Mouse (Mus musculus) midbrain, postnatal 0 days (tissue): ENCODE results near the gene Setd2. TPM values are rescaled to one million over a fixed set of nuclear protein-coding genes. Genes with fewer than 3 reads are reported as not detected.

Experiments
- ATAC-seq: fragments of 200-750 bp; cut with Nextera tagmentation; 2 replicates; pipeline ENCODE4 v1.8.0; 2017; ENCODE audit warnings: moderate number of reproducible peaks, mild to moderate bottlenecking, moderate TSS enrichment, moderate library complexity; ENCODE audit not compliant: low FRiP score
- DNase-seq: peaks from one replicate; pipeline ENCODE4 v3.0.0-alpha.2; 2015; ENCODE audit warnings: low spot score
- H3K27ac ChIP-seq: fragments of 300-500 bp; sonication (generic); 2 replicates; pipeline ENCODE4 v1.5.1; 2014; ENCODE audit warnings: low read depth, mild to moderate bottlenecking, low read length, mixed read lengths
- H3K27me3 ChIP-seq: fragments of 300-500 bp; sonication (generic); 2 replicates; pipeline ENCODE4 v1.6.1; 2014; ENCODE audit warnings: low read length, control low read depth, mixed read lengths; ENCODE audit not compliant: insufficient read depth
- H3K36me3 ChIP-seq: fragments of 300-500 bp; sonication (generic); 2 replicates; pipeline ENCODE4 v1.6.1; 2014; ENCODE audit warnings: low read length, control low read depth, mixed read lengths; ENCODE audit not compliant: insufficient read depth
- H3K4me1 ChIP-seq: fragments of 300-500 bp; sonication (generic); 2 replicates; pipeline ENCODE4 v1.6.1; 2014; ENCODE audit warnings: mild to moderate bottlenecking, control low read depth, antibody characterized with exemption, low read length, mixed read lengths; ENCODE audit not compliant: insufficient read depth
- H3K4me2 ChIP-seq: fragments of 300-500 bp; sonication (generic); 2 replicates; pipeline ENCODE4 v1.6.1; 2014; ENCODE audit warnings: low read depth, mild to moderate bottlenecking, low read length, mixed read lengths; ENCODE audit not compliant: poor library complexity, severe bottlenecking
- H3K4me3 ChIP-seq: fragments of 300-500 bp; sonication (generic); 2 replicates; pipeline ENCODE4 v1.5.1; 2014; ENCODE audit warnings: low read depth, mild to moderate bottlenecking, low read length, moderate library complexity
- H3K9ac ChIP-seq: fragments of 300-500 bp; sonication (generic); replicated peaks from 2 replicates; pipeline ENCODE4 v1.6.1; 2014; ENCODE audit warnings: mild to moderate bottlenecking, low read length, moderate library complexity, mixed read lengths; ENCODE audit not compliant: poor library complexity, severe bottlenecking
- H3K9me3 ChIP-seq: fragments of 300-500 bp; sonication (generic); 2 replicates; pipeline ENCODE4 v1.6.1; 2016; ENCODE audit warnings: low read length, control low read depth
- CTCF ChIP-seq: IDR thresholded peaks from 2 replicates; pipeline ENCODE4 v1.5.1; 2016; ENCODE audit warnings: antibody characterized with exemption, mild to moderate bottlenecking
- WGBS: fragments of 180-500 bp; shearing (Covaris S2); extraction: QIAGEN DNeasy Blood & Tissue Kit; methylation state at CpG from one replicate; pipeline ENCODE4 v1.1.7; 2014; 5-methylcytosine and 5-hydroxymethylcytosine counted together
- polyA plus RNA-seq: library from polyadenylated mRNA; unstranded; fragments of >200 nt; fragmentation: Nextera tagmentation; extraction: Ambion mirVana; gene quantifications from 2 replicates; pipeline ENCODE4 v1.2.1, GENCODE M21; 2015
- total RNA-seq: library from RNA; depleted of rRNA; stranded (reverse); fragments of >200 nt; gene quantifications from 2 replicates; pipeline ENCODE4 v1.2.3, GENCODE M21; 2014

Setd2 gene
- total and polyA plus RNA-seq, 2 experiments from 2014 or later, result 24.9 to 69.3 TPM

- H3K36me3 ChIP-seq, result no peaks in the 10 kb centered on the region
- peak within 1 kb of the TSS; percentile 89 for H3K4me2 ChIP-seq
- no peak for TF ChIP-seq CTCF
- H3K4me1 ChIP-seq, result peaks cover 26% of the 10 kb centered on the region
- H3K27ac ChIP-seq, result 0 out of 2 replicates have a peak within 1 kb of the TSS, but pooled peaks have one; percentile 2
- DNase-seq (peak; percentile 80), ATAC-seq (peak; percentile 39)
- H3K27me3 ChIP-seq, result no peaks in the 10 kb centered on the region
- no peaks in the 10 kb centered on the region for H3K9me3 ChIP-seq
- peak within 1 kb of the TSS; percentile 76 for H3K9ac ChIP-seq
- under 1% methylated on average over 72 of the region's 75 CpGs for WGBS
- H3K4me3 ChIP-seq, result peak within 1 kb of the TSS; percentile 69
Observed at GRCm38 (mm10) chr9:110653655-110654461, 121.5 kb downstream of the Setd2 start, which contains the start of gene Nbeal2. Nbeal2 (minus strand) TSS chr9:110654161.

DNA sequence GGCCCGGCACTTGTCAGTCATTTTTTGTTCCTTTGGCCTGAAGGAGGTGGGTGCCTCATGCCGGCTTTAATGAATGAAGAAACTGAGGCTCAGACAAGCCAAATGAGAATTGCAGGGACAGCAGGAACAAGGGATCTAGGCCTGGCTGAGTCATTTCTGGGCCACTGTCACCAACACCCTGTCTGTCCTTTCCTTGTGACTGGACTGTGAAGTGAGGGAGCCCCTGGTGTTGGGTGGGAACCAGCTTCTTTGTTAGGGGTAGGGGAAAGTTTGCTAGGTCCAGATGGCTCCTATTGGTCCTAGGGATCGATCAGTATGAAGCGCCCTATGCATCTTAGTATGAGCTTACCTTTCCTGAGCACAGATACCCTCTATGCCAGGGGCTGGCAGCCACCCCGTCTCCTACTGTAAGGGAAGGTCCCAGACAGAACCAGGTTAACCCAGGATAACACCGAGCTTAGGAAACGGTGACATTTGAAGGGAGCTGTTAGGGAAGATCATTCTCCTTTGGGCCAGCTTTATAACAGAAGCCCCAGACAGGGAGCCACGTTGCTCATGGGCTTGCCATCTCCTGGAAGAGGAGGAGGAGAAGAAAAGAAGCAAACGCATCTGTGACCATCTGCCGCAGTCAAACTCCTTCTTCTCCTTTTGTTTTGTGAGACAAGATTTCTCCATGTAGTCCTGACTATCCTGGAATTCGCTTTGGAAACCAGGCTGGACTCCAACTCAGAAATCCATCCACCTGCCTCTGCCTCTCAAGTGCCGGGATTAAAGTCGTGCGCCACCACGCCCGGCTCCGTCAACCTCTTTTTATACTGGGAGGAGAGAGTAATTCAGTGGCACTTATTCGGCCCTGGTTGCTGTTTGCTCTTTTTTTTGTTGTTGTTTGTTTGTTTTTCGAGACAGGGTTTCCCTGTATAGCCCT is 122.6 kb downstream of the Setd2 start:
- DNase-seq (no peak), ATAC-seq (no peak)
- H3K9ac ChIP-seq, result peak overlapping the region; percentile 76; the same call in 1 of the 2 replicates
- TF ChIP-seq CTCF, result no peak
- peaks cover 7% of the 10 kb centered on the region for H3K36me3 ChIP-seq
- 82% methylated on average over 19 of the region's 19 CpGs for WGBS
- H3K4me1 ChIP-seq, result peaks cover 19% of the 10 kb centered on the region
- H3K4me3 ChIP-seq, result peak overlapping the region; percentile 69
- no peak overlapping the region for H3K27ac ChIP-seq
- peak overlapping the region; percentile 89 for H3K4me2 ChIP-seq
- H3K27me3 ChIP-seq, result no peaks in the 10 kb centered on the region
- no peaks in the 10 kb centered on the region for H3K9me3 ChIP-seq

GRCm38 (mm10) chr9:110655651-110656007 is 123.2 kb downstream of the Setd2 start:
- ATAC-seq (0 out of 2 replicates have a peak, but pooled peaks have one; percentile 1), DNase-seq (no peak)
- TF ChIP-seq CTCF, result no peak
- WGBS, result 80% methylated on average over 10 of the region's 10 CpGs
- H3K4me1 ChIP-seq, result peaks cover 19% of the 10 kb centered on the region
- peaks cover 7% of the 10 kb centered on the region for H3K36me3 ChIP-seq
- peak overlapping the region; percentile 48; the same call in 1 of the 2 replicates for H3K9ac ChIP-seq
- H3K4me2 ChIP-seq, result peak overlapping the region; percentile 63
- peak overlapping the region; percentile 57 for H3K4me3 ChIP-seq
- H3K27me3 ChIP-seq, result no peaks in the 10 kb centered on the region
- H3K9me3 ChIP-seq, result no peaks in the 10 kb centered on the region
- peak overlapping the region; percentile 90 for H3K27ac ChIP-seq

DNA sequence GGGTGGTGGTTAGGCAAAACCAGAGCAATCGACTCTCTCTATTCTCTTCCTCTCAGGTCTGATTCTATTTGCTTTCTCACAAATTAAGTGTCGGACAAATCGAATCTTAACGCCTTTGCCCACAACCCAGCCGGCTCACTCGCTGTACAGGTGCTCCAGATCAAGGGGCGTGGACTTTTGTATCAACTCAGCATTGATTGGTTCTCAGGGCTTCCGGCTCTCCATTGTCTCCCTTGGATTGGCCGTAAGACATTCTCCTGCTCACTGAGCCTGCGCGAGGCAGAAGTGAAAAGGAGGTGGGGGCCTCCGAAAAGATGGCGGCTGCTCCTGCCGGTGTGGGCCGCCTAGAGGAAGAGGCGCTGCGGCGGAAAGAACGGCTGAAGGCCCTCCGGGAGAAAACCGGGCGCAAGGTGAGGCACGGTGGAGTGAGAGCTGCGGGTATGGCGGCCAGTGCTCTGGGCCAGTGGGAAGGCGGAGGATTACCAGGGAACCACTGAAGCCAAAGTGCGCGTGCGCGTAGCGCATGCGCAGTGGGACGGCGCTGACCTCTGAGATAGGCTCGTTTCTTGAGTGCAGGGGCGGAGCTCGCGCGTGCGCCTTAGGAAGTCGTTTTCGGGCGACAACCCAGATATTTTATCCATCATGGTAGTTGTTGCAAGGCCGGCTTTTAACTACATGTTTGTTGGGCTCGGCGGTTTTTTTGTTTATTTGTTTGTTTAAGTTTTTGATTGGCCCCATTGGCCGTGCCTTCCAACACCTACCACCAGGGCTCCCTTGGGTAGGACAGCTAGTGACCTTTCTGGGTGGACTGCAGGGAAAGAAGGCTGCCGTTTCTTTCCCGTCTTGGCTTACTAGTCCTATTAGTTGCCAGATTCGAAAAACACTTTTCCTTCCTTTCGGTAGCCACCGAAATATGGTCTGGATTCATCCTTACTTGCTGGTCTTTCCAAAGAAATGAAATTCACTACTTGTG is 124.1 kb downstream of the Setd2 start, which contains the start of gene Ccdc12:
Ccdc12 (plus strand) TSS at position 255 of the 973 bp plus-strand sequence.
- no peaks in the 10 kb centered on the region for H3K27me3 ChIP-seq
- ATAC-seq (peak; percentile 97), DNase-seq (peak; percentile 99)
- H3K4me3 ChIP-seq, result peak within 1 kb of the TSS; percentile 57
- peak within 1 kb of the TSS; percentile 63 for H3K4me2 ChIP-seq
- peaks cover 7% of the 10 kb centered on the region for H3K36me3 ChIP-seq
- peaks cover 19% of the 10 kb centered on the region for H3K4me1 ChIP-seq
- H3K9me3 ChIP-seq, result no peaks in the 10 kb centered on the region
- peak; percentile 55 for TF ChIP-seq CTCF
- WGBS, result under 1% methylated on average over 52 of the region's 52 CpGs
- peak within 1 kb of the TSS; percentile 90 for H3K27ac ChIP-seq
- H3K9ac ChIP-seq, result peak within 1 kb of the TSS; percentile 72

GRCm38 (mm10) chr9:110657474-110658078 is 125.2 kb downstream of the Setd2 start:
- 77% methylated on average over 13 of the region's 13 CpGs for WGBS
- Histone ChIP-seq H3K36me3 (peaks cover 7% of the 10 kb centered on the region), H3K9me3 (no peaks in the 10 kb centered on the region), H3K27ac (no peak overlapping the region), H3K4me1 (peaks cover 19% of the 10 kb centered on the region), H3K27me3 (no peaks in the 10 kb centered on the region), H3K9ac (no peak overlapping the region), H3K4me3 (peak overlapping the region; percentile 57), H3K4me2 (peak overlapping the region; percentile 63)
- TF ChIP-seq CTCF, result no peak
- DNase-seq (no peak), ATAC-seq (no peak)
